Mouse (Mus musculus): ENCODE results near the gene Mterf1b. TPM values are rescaled to one million over a fixed set of nuclear protein-coding genes. Genes with fewer than 3 reads are reported as not detected.
"Not testable (repeated sequence)": the region's sequence is repeated elsewhere in the genome, so short reads cannot be mapped to it uniquely, and the experiment has no call there.

The Mterf1b gene
- total and polyA plus RNA-seq, 3 experiments: 3.7 to 10.7 (median 4.2) TPM

- dilution Hi-C loops (cut with MboI; ENCODE audit: extremely low pct_ligation_motif_present, extremely low pct_unique_long_range_greater_than_20kb, low sequenced_read_pairs): no loop called here
- Histone ChIP-seq H3K27me3 (replicated peaks) (no peaks in the 10 kb centered on the region), H3K4me3 (replicated peaks in 1 of 3; ENCODE audit: low read depth in 2 of 3, low read length in 2 of 3, poor library complexity in 1 of 3) (no peak overlapping the region), H3K4me1 (ENCODE audit: control insufficient read depth in 1 of 2, insufficient read depth in 2 of 2) (peaks cover 4 to 12% of the 10 kb centered on the region in 2 experiments; a peak in 2 of 4 replicates), H3K9ac (ENCODE audit: insufficient read depth, low read depth) (no peak overlapping the region), H3K27ac (ENCODE audit: insufficient read depth, low read depth) (no peak overlapping the region), H3K79me2 (replicated peaks; ENCODE audit: control insufficient read depth, extremely low read depth, insufficient read depth, poor library complexity, severe bottlenecking) (no peaks in the 10 kb centered on the region), H3K4me2 (ENCODE audit: insufficient read depth, low read depth, poor library complexity, severe bottlenecking) (no peak overlapping the region), H3K9me3 (replicated peaks; ENCODE audit: low read length) (peaks cover 3% of the 10 kb centered on the region), H3K36me3 (replicated peaks in 1 of 2; ENCODE audit: control insufficient read depth in 1 of 2, insufficient read depth in 1 of 2, low read length in 1 of 2) (no peaks in the 10 kb centered on the region)
- in situ Hi-C loops (cut with MboI; ENCODE audit: low pct_ligation_motif_present, low pct_unique_long_range_greater_than_20kb, low sequenced_read_pairs): loop anchor here (10.0 to 25.0 kb wide), 3 partner anchors 82 to 550 kb away; partner anchors contain the start of genes Cyp51 and Mterf1a
- DNase-seq (ENCODE audit: extremely low read depth): no peak
- no peak for TF ChIP-seq POLR2AphosphoS2 (IDR thresholded peaks at IDR 0.05; ENCODE audit: low read depth, low read length)
These were observed 5.4 kb upstream of the Mterf1b start for GRCm38 (mm10) chr5:4186815-4187214.

GRCm38 (mm10) chr5:4192481-4193246 lies 497 bp downstream of the Mterf1b start:
- DNase-seq (ENCODE audit: extremely low read depth); dilution Hi-C loops (cut with MboI; ENCODE audit: extremely low pct_ligation_motif_present, extremely low pct_unique_long_range_greater_than_20kb, low sequenced_read_pairs); H3K9me3 ChIP-seq (replicated peaks; ENCODE audit: low read length); H3K27ac ChIP-seq (ENCODE audit: insufficient read depth, low read depth); H3K36me3 ChIP-seq (replicated peaks in 1 of 2; ENCODE audit: control insufficient read depth in 1 of 2, insufficient read depth in 1 of 2, low read length in 1 of 2); H3K79me2 ChIP-seq (replicated peaks; ENCODE audit: control insufficient read depth, extremely low read depth, insufficient read depth, poor library complexity, severe bottlenecking); H3K27me3 ChIP-seq (replicated peaks): not testable (repeated sequence)
- Histone ChIP-seq H3K4me2 (ENCODE audit: insufficient read depth, low read depth, poor library complexity, severe bottlenecking) (peak overlapping the region; percentile 98), H3K4me1 (ENCODE audit: control insufficient read depth in 1 of 2, insufficient read depth in 2 of 2) (peaks cover 6 to 22% of the 10 kb centered on the region in 2 experiments; a peak in 2 of 4 replicates), H3K9ac (ENCODE audit: insufficient read depth, low read depth) (peak overlapping the region; percentile 96), H3K4me3 (replicated peaks in 1 of 3; ENCODE audit: low read depth in 2 of 3, low read length in 2 of 3, poor library complexity in 1 of 3) (peak overlapping the region; percentile 61 to 95 (median 70))
- 0 out of 2 replicates have a peak, but pooled peaks have one; percentile 40 for TF ChIP-seq SIN3A (IDR thresholded peaks at IDR 0.05; ENCODE audit: low read length)
- peak; percentile 1; the same call in 1 of the 2 replicates for TF ChIP-seq POLR2A (IDR thresholded peaks at IDR 0.05; ENCODE audit: low read depth, low read length)
- in situ Hi-C loops (cut with MboI; ENCODE audit: low pct_ligation_motif_present, low pct_unique_long_range_greater_than_20kb, low sequenced_read_pairs): loop anchor here (25.0 kb wide), 2 partner anchors 305 to 555 kb away; partner anchors contain the start of gene Mterf1a

GRCm38 (mm10) chr5:4193247-4193628 lies 1.1 kb downstream of the Mterf1b start:
- H3K79me2 ChIP-seq (replicated peaks; ENCODE audit: control insufficient read depth, extremely low read depth, insufficient read depth, poor library complexity, severe bottlenecking): peaks cover 2% of the 10 kb centered on the region; the same call in 1 of the 2 replicates
- peaks cover 0 to 2% of the 10 kb centered on the region in 2 experiments for H3K36me3 ChIP-seq (replicated peaks in 1 of 2; ENCODE audit: control insufficient read depth in 1 of 2, insufficient read depth in 1 of 2, low read length in 1 of 2)
- H3K9ac ChIP-seq (ENCODE audit: insufficient read depth, low read depth): peak overlapping the region; percentile 96; the same call in 1 of the 2 replicates
- dilution Hi-C loops (cut with MboI; ENCODE audit: extremely low pct_ligation_motif_present, extremely low pct_unique_long_range_greater_than_20kb, low sequenced_read_pairs) (no loop called here), in situ Hi-C loops (cut with MboI; ENCODE audit: low pct_ligation_motif_present, low pct_unique_long_range_greater_than_20kb, low sequenced_read_pairs) (loop anchor here (25.0 kb wide), 2 partner anchors 306 to 556 kb away; partner anchors contain the start of gene Mterf1a)
- peak overlapping the region; percentile 98 for H3K4me2 ChIP-seq (ENCODE audit: insufficient read depth, low read depth, poor library complexity, severe bottlenecking)
- no peak for DNase-seq (ENCODE audit: extremely low read depth)
- TF ChIP-seq KAT2A (IDR thresholded peaks at IDR 0.05; ENCODE audit: insufficient replicate concordance, low read length) (no peak), MAX (IDR thresholded peaks at IDR 0.05; ENCODE audit: low read length) (peak; percentile 56; the same call in 1 of the 2 replicates)
- no peak overlapping the region for H3K27ac ChIP-seq (ENCODE audit: insufficient read depth, low read depth)
- H3K9me3 ChIP-seq (replicated peaks; ENCODE audit: low read length): peaks cover 3% of the 10 kb centered on the region
- no peaks in the 10 kb centered on the region for H3K27me3 ChIP-seq (replicated peaks)
- peaks cover 6 to 22% of the 10 kb centered on the region in 2 experiments; a peak in 2 of 4 replicates for H3K4me1 ChIP-seq (ENCODE audit: control insufficient read depth in 1 of 2, insufficient read depth in 2 of 2)
- H3K4me3 ChIP-seq (replicated peaks in 1 of 3; ENCODE audit: low read depth in 2 of 3, low read length in 2 of 3, poor library complexity in 1 of 3): peak overlapping the region; percentile 61 to 95 (median 70)

Measured in CH12.LX (cell line).